Mouse (Mus musculus): Measurements from ENCODE around the gene Bcas1. TPM values are rescaled to one million over a fixed set of nuclear protein-coding genes. Genes with fewer than 3 reads are reported as not detected.

Gene Bcas1
- polyA plus RNA-seq, 1 experiment from 2014 or later = 1.4 TPM

- H3K27me3 ChIP-seq (ENCODE audit: insufficient read depth, low read length) = no peaks in the 10 kb centered on the region
- H3K9ac ChIP-seq = no peak overlapping the region
- H3K9me3 ChIP-seq (ENCODE audit: low read depth, low read length) = no peaks in the 10 kb centered on the region
- no peak for ATAC-seq (ENCODE audit: insufficient read depth)
- no peak overlapping the region for H3K4me3 ChIP-seq (ENCODE audit: low read depth, low read length)
- no peaks in the 10 kb centered on the region for H3K4me1 ChIP-seq (ENCODE audit: insufficient read depth)
- H3K27ac ChIP-seq (ENCODE audit: low read depth) = no peak overlapping the region; the same call in 1 of the 2 replicates
- WGBS = 62% methylated on average over 10 of the region's 10 CpGs
- TF ChIP-seq CTCF (IDR thresholded peaks at IDR 0.05; ENCODE audit: low read depth) = no peak
- no peak overlapping the region for H3K4me2 ChIP-seq
- H3K36me3 ChIP-seq (ENCODE audit: insufficient read depth) = no peaks in the 10 kb centered on the region
- DNase-seq = no peak
Measured at GRCm38 (mm10) chr2:170308033-170308820, 119.4 kb downstream of the Bcas1 start.

GRCm38 (mm10) chr2:170307589-170308021 is 120.0 kb downstream of the Bcas1 start:
- Histone ChIP-seq H3K36me3 (ENCODE audit: insufficient read depth) (no peaks in the 10 kb centered on the region), H3K9ac (no peak overlapping the region), H3K9me3 (ENCODE audit: low read depth, low read length) (no peaks in the 10 kb centered on the region), H3K4me1 (ENCODE audit: insufficient read depth) (no peaks in the 10 kb centered on the region), H3K27me3 (ENCODE audit: insufficient read depth, low read length) (no peaks in the 10 kb centered on the region), H3K4me2 (no peak overlapping the region), H3K4me3 (ENCODE audit: low read depth, low read length) (no peak overlapping the region), H3K27ac (ENCODE audit: low read depth) (no peak overlapping the region)
- no peak for TF ChIP-seq CTCF (IDR thresholded peaks at IDR 0.05; ENCODE audit: low read depth)
- DNase-seq (peak; percentile 33), ATAC-seq (ENCODE audit: insufficient read depth) (no peak)
- 58% methylated on average over 7 of the region's 7 CpGs for WGBS

DNA sequence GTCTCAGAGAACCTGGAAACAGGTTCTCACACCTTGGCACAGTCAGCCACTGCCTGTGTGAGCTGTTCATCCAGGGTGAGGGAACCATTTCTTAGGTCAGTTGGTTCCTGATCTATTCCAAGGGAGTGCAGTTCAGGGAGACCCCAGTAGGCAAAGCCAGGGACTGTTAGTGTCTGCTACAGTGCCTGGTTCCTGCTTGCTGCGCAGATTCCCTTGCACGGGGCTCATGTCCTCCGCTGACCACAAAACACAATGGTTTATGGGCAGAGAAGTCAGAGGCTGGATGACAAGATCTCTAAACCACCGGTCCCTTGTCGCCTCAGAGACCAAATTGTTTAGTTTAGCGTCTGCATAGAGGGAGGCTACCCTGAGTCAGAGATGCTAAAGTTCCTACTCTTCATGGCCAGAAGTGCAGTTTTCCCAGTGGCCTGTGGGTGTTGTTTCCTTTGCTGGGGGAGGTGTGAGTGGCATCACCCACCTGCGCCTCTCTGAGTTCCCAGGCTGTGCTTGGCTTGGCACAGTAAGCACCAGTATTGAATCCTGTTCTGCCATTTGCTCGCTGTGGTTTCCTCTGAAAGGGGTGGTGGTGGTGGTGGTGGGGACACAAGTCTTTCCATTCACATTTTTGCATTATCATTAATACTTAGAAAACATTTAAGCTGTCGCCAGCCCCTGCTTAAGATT is 120.9 kb downstream of the Bcas1 start:
- Histone ChIP-seq H3K9me3 (ENCODE audit: low read depth, low read length) (no peaks in the 10 kb centered on the region), H3K4me2 (no peak overlapping the region), H3K4me3 (ENCODE audit: low read depth, low read length) (no peak overlapping the region), H3K27ac (ENCODE audit: low read depth) (0 out of 2 replicates have a peak overlapping the region, but pooled peaks have one; percentile 12), H3K36me3 (ENCODE audit: insufficient read depth) (no peaks in the 10 kb centered on the region), H3K4me1 (ENCODE audit: insufficient read depth) (no peaks in the 10 kb centered on the region), H3K9ac (no peak overlapping the region), H3K27me3 (ENCODE audit: insufficient read depth, low read length) (no peaks in the 10 kb centered on the region)
- DNase-seq = no peak
- 0 out of 2 replicates have a peak, but pooled peaks have one; percentile 7 for ATAC-seq (ENCODE audit: insufficient read depth)
- WGBS = 51% methylated on average over 9 of the region's 9 CpGs
- no peak for TF ChIP-seq CTCF (IDR thresholded peaks at IDR 0.05; ENCODE audit: low read depth)

- no peaks in the 10 kb centered on the region for H3K36me3 ChIP-seq (ENCODE audit: insufficient read depth)
- ATAC-seq (ENCODE audit: insufficient read depth) = no peak
- WGBS = 68% methylated on average over 12 of the region's 12 CpGs
Measured at GRCm38 (mm10) chr2:170304766-170305165, 122.9 kb downstream of the Bcas1 start.

DNA sequence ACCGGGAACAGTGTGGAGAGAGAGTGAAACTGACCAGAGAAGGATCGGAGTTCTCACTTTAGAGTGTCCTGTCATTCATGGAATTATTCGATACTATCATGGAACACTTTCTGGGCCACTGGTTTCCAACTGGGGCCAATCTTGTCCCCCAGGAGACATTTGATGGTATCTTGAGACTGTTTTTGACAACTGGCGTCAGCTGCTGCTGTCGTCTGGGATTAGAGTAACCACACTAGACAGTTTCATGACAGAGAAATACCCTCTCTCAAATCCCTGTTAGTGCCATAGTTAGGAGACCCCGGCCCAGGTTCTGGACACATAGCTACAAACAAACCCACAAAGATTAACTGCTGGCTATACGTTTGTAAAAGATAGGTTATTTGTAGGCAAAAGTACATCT is 124.0 kb downstream of the Bcas1 start:
- no peak overlapping the region for H3K27ac ChIP-seq (ENCODE audit: low read depth)
- no peak overlapping the region for H3K4me2 ChIP-seq
- no peak for ATAC-seq (ENCODE audit: insufficient read depth)
- TF ChIP-seq CTCF (IDR thresholded peaks at IDR 0.05; ENCODE audit: low read depth) = no peak
- DNase-seq = no peak
- no peaks in the 10 kb centered on the region for H3K27me3 ChIP-seq (ENCODE audit: insufficient read depth, low read length)
- 85% methylated on average over 7 of the region's 7 CpGs for WGBS
- H3K36me3 ChIP-seq (ENCODE audit: insufficient read depth) = no peaks in the 10 kb centered on the region
- no peak overlapping the region for H3K4me3 ChIP-seq (ENCODE audit: low read depth, low read length)
- no peak overlapping the region for H3K9ac ChIP-seq
- no peaks in the 10 kb centered on the region for H3K4me1 ChIP-seq (ENCODE audit: insufficient read depth)
- no peaks in the 10 kb centered on the region for H3K9me3 ChIP-seq (ENCODE audit: low read depth, low read length)

More at GRCm38 (mm10) chr2:170304766-170305165, 122.9 kb downstream of the Bcas1 start:
- Histone ChIP-seq H3K4me1 (ENCODE audit: insufficient read depth) (no peaks in the 10 kb centered on the region), H3K27ac (ENCODE audit: low read depth) (no peak overlapping the region), H3K4me3 (ENCODE audit: low read depth, low read length) (no peak overlapping the region), H3K9me3 (ENCODE audit: low read depth, low read length) (no peaks in the 10 kb centered on the region), H3K9ac (no peak overlapping the region), H3K27me3 (ENCODE audit: insufficient read depth, low read length) (no peaks in the 10 kb centered on the region), H3K4me2 (no peak overlapping the region)
- TF ChIP-seq CTCF (IDR thresholded peaks at IDR 0.05; ENCODE audit: low read depth) = no peak
- no peak for DNase-seq

DNA sequence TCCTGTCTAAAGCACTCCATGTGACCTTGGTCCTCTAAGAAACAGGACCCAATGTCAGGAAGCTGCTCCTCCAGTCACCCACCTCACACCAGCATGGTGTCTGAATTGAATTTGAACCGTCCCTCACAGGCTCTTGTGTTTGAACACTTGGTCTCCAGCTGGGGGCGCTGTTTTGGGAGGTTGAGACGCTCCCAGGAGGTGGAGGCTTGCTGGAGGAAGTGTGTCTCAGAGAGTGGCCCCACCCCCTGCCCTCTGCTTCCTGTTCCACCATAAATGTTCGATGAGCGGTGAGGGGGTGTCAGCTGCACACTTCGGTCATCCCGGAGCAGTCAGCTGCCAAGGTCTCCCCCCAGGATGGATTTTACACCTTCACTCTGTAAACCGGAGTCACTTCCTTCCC is 124.8 kb downstream of the Bcas1 start:
- WGBS = 74% methylated on average over 8 of the region's 8 CpGs

More for the DNA sequence above, 124.8 kb downstream of the Bcas1 start:
- Histone ChIP-seq H3K4me2 (no peak overlapping the region), H3K9me3 (ENCODE audit: low read depth, low read length) (no peaks in the 10 kb centered on the region), H3K4me3 (ENCODE audit: low read depth, low read length) (no peak overlapping the region), H3K36me3 (ENCODE audit: insufficient read depth) (no peaks in the 10 kb centered on the region), H3K27me3 (ENCODE audit: insufficient read depth, low read length) (no peaks in the 10 kb centered on the region), H3K4me1 (ENCODE audit: insufficient read depth) (no peaks in the 10 kb centered on the region), H3K9ac (no peak overlapping the region), H3K27ac (ENCODE audit: low read depth) (no peak overlapping the region)
- TF ChIP-seq CTCF (IDR thresholded peaks at IDR 0.05; ENCODE audit: low read depth) = peak; percentile 23; the same call in 1 of the 2 replicates
- DNase-seq (no peak), ATAC-seq (ENCODE audit: insufficient read depth) (no peak)

Other genes starting within 250 kb of the Bcas1 start
- gene Pfdn4, start 68.6 kb upstream of the Bcas1 start, polyA plus RNA-seq (2014; fragmentation: Nextera tagmentation; extraction: Ambion mirVana) = 78.5 and 86.2 TPM in 2 replicates
- gene Cyp24a1, start 69.3 kb upstream of the Bcas1 start, polyA plus RNA-seq (2014; fragmentation: Nextera tagmentation; extraction: Ambion mirVana) = not detected in 2 replicates
- not detected in 2 replicates for gene 4930470P17Rik, start 174.2 kb upstream of the Bcas1 start, polyA plus RNA-seq (2014; fragmentation: Nextera tagmentation; extraction: Ambion mirVana)